Comparison of ENCODE assay signal across 9 mouse cellular contexts in the genomic region with DNA sequence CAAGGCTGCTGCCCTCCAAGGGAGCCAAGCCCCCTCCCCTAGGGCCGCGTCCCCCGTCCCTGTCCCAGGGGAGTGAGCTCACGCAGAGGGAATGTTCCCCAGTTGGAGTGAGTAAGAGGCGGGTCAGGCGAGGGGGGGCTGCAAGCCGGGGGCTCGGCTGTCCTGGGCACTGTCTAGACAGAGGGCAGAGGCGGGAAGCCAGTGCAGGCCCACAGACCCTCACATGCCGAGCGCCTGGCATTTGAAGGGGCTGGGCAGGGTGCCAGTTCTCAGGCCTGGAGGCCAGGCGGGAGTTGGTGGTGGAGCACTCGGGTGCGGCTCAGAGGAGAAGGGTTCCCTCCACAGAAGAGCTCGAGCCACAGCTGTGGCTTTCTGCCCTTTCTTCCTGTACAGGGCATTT. TPM values are rescaled to one million over a fixed set of nuclear protein-coding genes. Genes with fewer than 3 reads are reported as not detected.
A peak's percentile ranks its signal among the peaks of the same experiment; 100 is the strongest.
DNase-seq lines count a peak whose midpoint lies in the region; ATAC-seq and TF ChIP-seq lines count a peak whose summit lies in the region.
"Had no signal": no experiment of that assay in that cellular context is flagged by ENCODE, and none has a peak within 500 bp of the region (broad histone marks: within the 10 kb centered on the region; RNA-seq: fewer than 3 reads in every experiment).

No protein-coding gene starts in this region.

- no peak for ATAC-seq in kidney, embryonic 15.5 days (replicated peaks; ENCODE audit: low FRiP score)
- no peak for ATAC-seq in midbrain, postnatal 0 days (ENCODE audit: low FRiP score)
- ATAC-seq in activated CD4-positive, CD25-positive, alpha-beta regulatory T cell, adult 4 months: no peak

- peak overlapping the region; percentile 32; the same call in 1 of the 2 replicates for H3K9ac ChIP-seq in kidney, embryonic 15.5 days
- H3K9ac ChIP-seq in midbrain, postnatal 0 days (replicated peaks; ENCODE audit: low read length, poor library complexity, severe bottlenecking): no peak overlapping the region
- H3K9ac ChIP-seq: liver, embryonic 14.5 days had no signal

- H3K36me3 ChIP-seq in kidney, embryonic 15.5 days: no peaks in the 10 kb centered on the region
- H3K36me3 ChIP-seq in midbrain, postnatal 0 days (ENCODE audit: insufficient read depth, low read length): no peaks in the 10 kb centered on the region

- peaks cover 33% of the 10 kb centered on the region for H3K27me3 ChIP-seq in kidney, embryonic 15.5 days
- peaks cover 12% of the 10 kb centered on the region; the same call in 1 of the 2 replicates for H3K27me3 ChIP-seq in midbrain, postnatal 0 days (ENCODE audit: insufficient read depth, low read length)

- H3K4me1 ChIP-seq in kidney, embryonic 15.5 days: peaks cover 46% of the 10 kb centered on the region
- H3K4me1 ChIP-seq in midbrain, postnatal 0 days (ENCODE audit: insufficient read depth, low read length): no peaks in the 10 kb centered on the region; the same call in 1 of the 2 replicates

- peak; percentile 42 for DNase-seq in cerebellum, adult 8-10 months
- no peak for DNase-seq in cerebellum, postnatal 36 days
- DNase-seq in urinary bladder, adult 18-20 months (ENCODE audit: low spot score in 2 of 2): peak; percentile 42 to 44
- no peak for DNase-seq in urinary bladder, postnatal 10 days (ENCODE audit: low spot score)
- peak; percentile 65 for DNase-seq in midbrain, postnatal 0 days (ENCODE audit: low spot score)
- no peak for DNase-seq in right cerebral cortex, postnatal 36 days (ENCODE audit: low spot score in 2 of 2)

- TF ChIP-seq CTCF in midbrain, postnatal 0 days (IDR thresholded peaks at IDR 0.05): no peak

- peak overlapping the region; percentile 78 for H3K27ac ChIP-seq in kidney, embryonic 15.5 days
- no peak overlapping the region for H3K27ac ChIP-seq in midbrain, postnatal 0 days (ENCODE audit: low read depth, low read length)
- H3K27ac ChIP-seq: liver, embryonic 14.5 days had no signal

- H3K9me3 ChIP-seq in kidney, embryonic 15.5 days (replicated peaks): no peaks in the 10 kb centered on the region
- no peaks in the 10 kb centered on the region for H3K9me3 ChIP-seq in midbrain, postnatal 0 days (ENCODE audit: low read length)

- peak overlapping the region; percentile 94 for H3K4me2 ChIP-seq in kidney, embryonic 15.5 days
- H3K4me2 ChIP-seq in midbrain, postnatal 0 days (ENCODE audit: low read depth, low read length, poor library complexity, severe bottlenecking): no peak overlapping the region

- WGBS in kidney, embryonic 15.5 days: 10% methylated on average over 15 of the region's 15 CpGs
- WGBS in midbrain, postnatal 0 days: 13% methylated on average over 14 of the region's 15 CpGs

- H3K4me3 ChIP-seq in kidney, embryonic 15.5 days (replicated peaks): peak overlapping the region; percentile 57
- no peak overlapping the region for H3K4me3 ChIP-seq in midbrain, postnatal 0 days (ENCODE audit: low read depth, low read length)

RNA-seq across cellular contexts. Expression of a gene that starts 0.9 kb away (rescaled TPM):
- 15.3 and 15.6 TPM in 2 replicates for polyA plus RNA-seq in kidney, embryonic 15.5 days (2015; fragmentation: Nextera tagmentation; extraction: Ambion mirVana)
- 3.3 and 3.4 TPM in 2 replicates for total RNA-seq in midbrain, postnatal 0 days (2014; rRNA removed)
- 3.0 and 3.9 TPM in 2 replicates for polyA plus RNA-seq in midbrain, postnatal 0 days (2015; fragmentation: Nextera tagmentation; extraction: Ambion mirVana)
- under 1 TPM in 1 of 2 experiments, not detected in 1; 0.86 TPM for polyA plus RNA-seq in activated CD4-positive, CD25-positive, alpha-beta regulatory T cell, adult 4 months (2017; shearing (Covaris generic))

RNA-seq across cellular contexts. Expression of a gene that starts 11.3 kb away (rescaled TPM):
- polyA plus RNA-seq in kidney, embryonic 15.5 days (2015; fragmentation: Nextera tagmentation; extraction: Ambion mirVana): 88.5 and 102 TPM in 2 replicates
- total RNA-seq in midbrain, postnatal 0 days (2014; rRNA removed): 79.6 and 107 TPM in 2 replicates
- polyA plus RNA-seq in midbrain, postnatal 0 days (2015; fragmentation: Nextera tagmentation; extraction: Ambion mirVana): 121 and 134 TPM in 2 replicates
- 1 to 10 TPM; 3.9 to 4.4 TPM for polyA plus RNA-seq in activated CD4-positive, CD25-positive, alpha-beta regulatory T cell, adult 4 months (2017; shearing (Covaris generic))

RNA-seq across cellular contexts. Expression of a gene that starts 12.8 kb away (rescaled TPM):
- polyA plus RNA-seq in kidney, embryonic 15.5 days (2015; fragmentation: Nextera tagmentation; extraction: Ambion mirVana): 0.29 TPM in 1 of 2 replicates, not detected in the other
- 1.1 TPM in 1 of 2 replicates, not detected in the other for total RNA-seq in midbrain, postnatal 0 days (2014; rRNA removed)
- 0.09 and 0.25 TPM in 2 replicates for polyA plus RNA-seq in midbrain, postnatal 0 days (2015; fragmentation: Nextera tagmentation; extraction: Ambion mirVana)
- polyA plus RNA-seq in activated CD4-positive, CD25-positive, alpha-beta regulatory T cell, adult 4 months (2017; shearing (Covaris generic)): 1 to 10 TPM in 1 of 2 experiments, under 1 TPM in 1; 0.76 to 1.1 TPM

RNA-seq across cellular contexts. Expression of a gene that starts 15.4 kb away (rescaled TPM):
- 144 and 158 TPM in 2 replicates for polyA plus RNA-seq in kidney, embryonic 15.5 days (2015; fragmentation: Nextera tagmentation; extraction: Ambion mirVana)
- total RNA-seq in midbrain, postnatal 0 days (2014; rRNA removed): 161 and 165 TPM in 2 replicates
- 302 and 308 TPM in 2 replicates for polyA plus RNA-seq in midbrain, postnatal 0 days (2015; fragmentation: Nextera tagmentation; extraction: Ambion mirVana)
- under 1 TPM; 0.55 to 0.95 TPM for polyA plus RNA-seq in activated CD4-positive, CD25-positive, alpha-beta regulatory T cell, adult 4 months (2017; shearing (Covaris generic))

RNA-seq across cellular contexts. Expression of a gene that starts 23.1 kb away (rescaled TPM):
- 0.12 and 0.14 TPM in 2 replicates for polyA plus RNA-seq in kidney, embryonic 15.5 days (2015; fragmentation: Nextera tagmentation; extraction: Ambion mirVana)
- total RNA-seq in midbrain, postnatal 0 days (2014; rRNA removed): 1.7 and 2.2 TPM in 2 replicates
- 3.1 and 4.0 TPM in 2 replicates for polyA plus RNA-seq in midbrain, postnatal 0 days (2015; fragmentation: Nextera tagmentation; extraction: Ambion mirVana)
- polyA plus RNA-seq in activated CD4-positive, CD25-positive, alpha-beta regulatory T cell, adult 4 months (2017; shearing (Covaris generic)): not detected
- polyA plus RNA-seq: liver, embryonic 14.5 days had no signal

Comparison
In these comparisons a context has a peak if more than half of its experiments do, and no peak if none do; other contexts are left out.
1. DNase-seq: peak in cerebellum, adult 8-10 months (single experiment), urinary bladder, adult 18-20 months (2 of 2) and midbrain, postnatal 0 days (single experiment); none in cerebellum, postnatal 36 days (0 of 2), urinary bladder, postnatal 10 days (single experiment) and right cerebral cortex, postnatal 36 days (0 of 2).
2. RNA of a gene that starts 11.3 kb away (polyA plus RNA-seq): 121 to 134 TPM in midbrain, postnatal 0 days and 88.5 to 102 TPM in kidney, embryonic 15.5 days; 3.9 to 4.4 TPM in activated CD4-positive, CD25-positive, alpha-beta regulatory T cell, adult 4 months; every median in the first group is over 10 times any median in the second.